Mouse (Mus musculus): ENCODE measurements around the gene Arhgef7. TPM values are rescaled to one million over a fixed set of nuclear protein-coding genes. Genes with fewer than 3 reads are reported as not detected.
A peak's percentile ranks its signal among the peaks of the same experiment; 100 is the strongest.

Gene Arhgef7
- total and polyA plus RNA-seq, 2 experiments from 2014 or later, result 49.2 to 77.1 TPM

- WGBS, result 24% methylated on average over 6 of the region's 6 CpGs
- Histone ChIP-seq H3K27ac (ENCODE audit: low read depth) (peak overlapping the region; percentile 79), H3K9me3 (replicated peaks; ENCODE audit: control insufficient read depth, low read length) (no peaks in the 10 kb centered on the region), H3K4me2 (ENCODE audit: low read depth, low read length) (peak overlapping the region; percentile 2; the same call in 1 of the 2 replicates), H3K27me3 (ENCODE audit: control insufficient read depth, insufficient read depth, low read length) (no peaks in the 10 kb centered on the region), H3K36me3 (replicated peaks; ENCODE audit: control insufficient read depth, insufficient read depth, low read length) (no peaks in the 10 kb centered on the region), H3K9ac (replicated peaks; ENCODE audit: low read depth, low read length) (no peak overlapping the region), H3K4me1 (ENCODE audit: control insufficient read depth, insufficient read depth) (peaks cover 47% of the 10 kb centered on the region), H3K4me3 (ENCODE audit: low read depth, low read length) (no peak overlapping the region)
- DNase-seq (ENCODE audit: low spot score), result peak; percentile 49
- TF ChIP-seq CTCF (IDR thresholded peaks at IDR 0.05; ENCODE audit: low read depth) (no peak), EP300 (IDR thresholded peaks at IDR 0.05; ENCODE audit: low read depth) (no peak)
- ATAC-seq (ENCODE audit: insufficient read depth, low read depth), result peak; percentile 45
Observed at GRCm38 (mm10) chr8:11749472-11749871, 22.0 kb downstream of the Arhgef7 start.

- H3K27ac ChIP-seq (ENCODE audit: low read depth), result no peak overlapping the region
- ATAC-seq (ENCODE audit: insufficient read depth, low read depth) (no peak), DNase-seq (ENCODE audit: low spot score) (no peak)
- H3K36me3 ChIP-seq (replicated peaks; ENCODE audit: control insufficient read depth, insufficient read depth, low read length), result no peaks in the 10 kb centered on the region
- H3K4me2 ChIP-seq (ENCODE audit: low read depth, low read length), result no peak overlapping the region
- H3K9ac ChIP-seq (replicated peaks; ENCODE audit: low read depth, low read length), result no peak overlapping the region
- H3K9me3 ChIP-seq (replicated peaks; ENCODE audit: control insufficient read depth, low read length), result no peaks in the 10 kb centered on the region
- H3K4me1 ChIP-seq (ENCODE audit: control insufficient read depth, insufficient read depth), result peaks cover 29% of the 10 kb centered on the region
- no peaks in the 10 kb centered on the region for H3K27me3 ChIP-seq (ENCODE audit: control insufficient read depth, insufficient read depth, low read length)
- no peak overlapping the region for H3K4me3 ChIP-seq (ENCODE audit: low read depth, low read length)
- TF ChIP-seq CTCF (IDR thresholded peaks at IDR 0.05; ENCODE audit: low read depth), result no peak
- 66% methylated on average over 3 of the region's 3 CpGs for WGBS
Observed at GRCm38 (mm10) chr8:11752338-11752737, 24.8 kb downstream of the Arhgef7 start.

GRCm38 (mm10) chr8:11753155-11753941, 25.8 kb downstream of the Arhgef7 start:
- no peak overlapping the region for H3K4me3 ChIP-seq (ENCODE audit: low read depth, low read length)
- H3K27ac ChIP-seq (ENCODE audit: low read depth), result peak overlapping the region; percentile 41; the same call in 1 of the 2 replicates
- ATAC-seq (ENCODE audit: insufficient read depth, low read depth) (no peak), DNase-seq (ENCODE audit: low spot score) (no peak)
- no peaks in the 10 kb centered on the region for H3K9me3 ChIP-seq (replicated peaks; ENCODE audit: control insufficient read depth, low read length)
- no peak overlapping the region for H3K9ac ChIP-seq (replicated peaks; ENCODE audit: low read depth, low read length)
- H3K4me2 ChIP-seq (ENCODE audit: low read depth, low read length), result no peak overlapping the region
- no peak for TF ChIP-seq EP300 (IDR thresholded peaks at IDR 0.05; ENCODE audit: low read depth)
- TF ChIP-seq CTCF (IDR thresholded peaks at IDR 0.05; ENCODE audit: low read depth), result no peak
- H3K4me1 ChIP-seq (ENCODE audit: control insufficient read depth, insufficient read depth), result peaks cover 24% of the 10 kb centered on the region
- no peaks in the 10 kb centered on the region for H3K27me3 ChIP-seq (ENCODE audit: control insufficient read depth, insufficient read depth, low read length)
- WGBS, result 53% methylated on average over 11 of the region's 11 CpGs
- no peaks in the 10 kb centered on the region for H3K36me3 ChIP-seq (replicated peaks; ENCODE audit: control insufficient read depth, insufficient read depth, low read length)

GRCm38 (mm10) chr8:11754723-11755122, 27.2 kb downstream of the Arhgef7 start:
- TF ChIP-seq CTCF (IDR thresholded peaks at IDR 0.05; ENCODE audit: low read depth), result no peak
- TF ChIP-seq EP300 (IDR thresholded peaks at IDR 0.05; ENCODE audit: low read depth), result no peak
- H3K36me3 ChIP-seq (replicated peaks; ENCODE audit: control insufficient read depth, insufficient read depth, low read length), result no peaks in the 10 kb centered on the region
- H3K4me3 ChIP-seq (ENCODE audit: low read depth, low read length), result no peak overlapping the region
- H3K27me3 ChIP-seq (ENCODE audit: control insufficient read depth, insufficient read depth, low read length), result no peaks in the 10 kb centered on the region
- no peaks in the 10 kb centered on the region for H3K9me3 ChIP-seq (replicated peaks; ENCODE audit: control insufficient read depth, low read length)
- H3K9ac ChIP-seq (replicated peaks; ENCODE audit: low read depth, low read length), result no peak overlapping the region
- DNase-seq (ENCODE audit: low spot score), result no peak
- no peak overlapping the region for H3K27ac ChIP-seq (ENCODE audit: low read depth)
- H3K4me2 ChIP-seq (ENCODE audit: low read depth, low read length), result no peak overlapping the region
- no peak for ATAC-seq (ENCODE audit: insufficient read depth, low read depth)
- H3K4me1 ChIP-seq (ENCODE audit: control insufficient read depth, insufficient read depth), result peaks cover 30% of the 10 kb centered on the region

GRCm38 (mm10) chr8:11755873-11756272, 28.4 kb downstream of the Arhgef7 start:
- Histone ChIP-seq H3K4me2 (ENCODE audit: low read depth, low read length) (no peak overlapping the region), H3K9ac (replicated peaks; ENCODE audit: low read depth, low read length) (no peak overlapping the region), H3K4me1 (ENCODE audit: control insufficient read depth, insufficient read depth) (peaks cover 20% of the 10 kb centered on the region), H3K27me3 (ENCODE audit: control insufficient read depth, insufficient read depth, low read length) (no peaks in the 10 kb centered on the region), H3K36me3 (replicated peaks; ENCODE audit: control insufficient read depth, insufficient read depth, low read length) (no peaks in the 10 kb centered on the region), H3K4me3 (ENCODE audit: low read depth, low read length) (no peak overlapping the region), H3K27ac (ENCODE audit: low read depth) (no peak overlapping the region), H3K9me3 (replicated peaks; ENCODE audit: control insufficient read depth, low read length) (no peaks in the 10 kb centered on the region)
- TF ChIP-seq CTCF (IDR thresholded peaks at IDR 0.05; ENCODE audit: low read depth) (peak; percentile 60), EP300 (IDR thresholded peaks at IDR 0.05; ENCODE audit: low read depth) (no peak)
- ATAC-seq (ENCODE audit: insufficient read depth, low read depth) (no peak), DNase-seq (ENCODE audit: low spot score) (peak; percentile 68)
- WGBS, result 15% methylated on average over 5 of the region's 5 CpGs
